Mouse (Mus musculus): ENCODE results near the gene Myh9.
A peak's percentile ranks its signal among the peaks of the same experiment; 100 is the strongest.

Gene Myh9

GRCm38 (mm10) chr15:77842047-77842843 is at the start of gene Myh9:
Gene Myh9, minus strand, starts transcription at chr15:77842175.
- peak; percentile 100 for DNase-seq

GRCm38 (mm10) chr15:77891766-77892165 is 49.8 kb upstream of the Myh9 start:
- DNase-seq, result no peak

- no peak for DNase-seq
Measured at GRCm38 (mm10) chr15:77889761-77890422, 47.9 kb upstream of the Myh9 start.

GRCm38 (mm10) chr15:77888286-77888685 is 46.3 kb upstream of the Myh9 start:
- no peak for DNase-seq

- no peak for DNase-seq
Measured at GRCm38 (mm10) chr15:77887093-77887488, 45.1 kb upstream of the Myh9 start.

- no peak for DNase-seq
Measured at GRCm38 (mm10) chr15:77886369-77887092, 44.6 kb upstream of the Myh9 start.

GRCm38 (mm10) chr15:77885945-77886344 is 44.0 kb upstream of the Myh9 start:
- DNase-seq, result peak; percentile 35 to 37

GRCm38 (mm10) chr15:77885159-77885558 is 43.2 kb upstream of the Myh9 start:
- no peak for DNase-seq

- no peak for DNase-seq
Measured at GRCm38 (mm10) chr15:77883697-77884010, 41.7 kb upstream of the Myh9 start.

- DNase-seq, result no peak
Measured at GRCm38 (mm10) chr15:77882797-77883696, 41.1 kb upstream of the Myh9 start.

- no peak for DNase-seq
Measured at GRCm38 (mm10) chr15:77882297-77882696, 40.3 kb upstream of the Myh9 start.

GRCm38 (mm10) chr15:77881698-77882097 is 39.7 kb upstream of the Myh9 start:
- DNase-seq, result no peak

GRCm38 (mm10) chr15:77880738-77881137 is 38.8 kb upstream of the Myh9 start:
- no peak for DNase-seq

GRCm38 (mm10) chr15:77879756-77880155 is 37.8 kb upstream of the Myh9 start:
- DNase-seq, result no peak

GRCm38 (mm10) chr15:77877209-77877608 is 35.2 kb upstream of the Myh9 start:
- DNase-seq, result no peak

GRCm38 (mm10) chr15:77876716-77877115 is 34.7 kb upstream of the Myh9 start:
- no peak for DNase-seq

- no peak for DNase-seq
Measured at GRCm38 (mm10) chr15:77875953-77876352, 34.0 kb upstream of the Myh9 start.

- DNase-seq, result no peak
Measured at GRCm38 (mm10) chr15:77874807-77875206, 32.8 kb upstream of the Myh9 start.

- DNase-seq, result no peak
Measured at GRCm38 (mm10) chr15:77874310-77874709, 32.3 kb upstream of the Myh9 start.

GRCm38 (mm10) chr15:77873564-77873963 is 31.6 kb upstream of the Myh9 start:
- peak in 1 of 2 experiments; percentile 40 for DNase-seq

- DNase-seq, result no peak
Measured at GRCm38 (mm10) chr15:77872996-77873395, 31.0 kb upstream of the Myh9 start.

GRCm38 (mm10) chr15:77868340-77868739 is 26.4 kb upstream of the Myh9 start:
- DNase-seq, result no peak
